Mouse (Mus musculus) spleen, adult 2 months (tissue): ENCODE data around the gene Gkn2.

Source experiments
- CTCF ChIP-seq: fragments of 200-500 bp; IDR thresholded peaks from 2 replicates; pipeline ENCODE4 v1.5.1; 2011; ENCODE audit warnings: mild to moderate bottlenecking, inconsistent platforms; ENCODE audit not compliant: insufficient read depth, insufficient read length, insufficient replicate concordance; ENCODE audit errors: extremely low read depth
- POLR2A ChIP-seq: fragments of 200-500 bp; IDR thresholded peaks from 2 replicates; pipeline ENCODE4 v1.6.1; 2011; ENCODE audit warnings: low read depth, low read length, inconsistent platforms

DNA sequence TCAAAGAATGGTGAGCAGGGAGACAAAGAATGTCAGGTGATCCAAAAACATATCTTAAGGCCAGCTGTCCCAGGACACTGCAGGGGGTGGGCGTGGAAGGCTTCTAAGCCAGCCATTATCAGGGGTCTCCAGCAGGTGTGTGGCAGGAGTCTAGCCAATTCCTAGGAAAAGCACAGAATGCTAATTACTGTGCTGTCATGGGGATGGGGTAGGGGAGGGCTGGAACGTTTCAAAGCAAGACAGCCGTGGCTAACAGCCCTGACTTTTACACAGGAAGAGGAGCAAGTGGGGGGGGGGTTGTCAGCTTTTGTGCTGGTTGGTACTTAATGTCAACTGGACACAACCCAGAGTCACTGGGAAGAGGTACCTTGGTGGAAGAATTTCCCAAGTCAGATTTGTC is 38.9 kb downstream of the Gkn2 start:
- no peak for TF ChIP-seq CTCF
- TF ChIP-seq POLR2A = no peak
